ENCODE assay signal across 8 mouse cellular contexts in genomic region chr17:31299981-31300380, GRCm38 (mm10).
"Had no signal": no experiment of that assay in that cellular context is flagged by ENCODE, and none has a peak within 500 bp of the region (broad histone marks: within the 10 kb centered on the region; RNA-seq: fewer than 3 reads in every experiment).

No protein-coding gene starts in this region.

- DNase-seq: forebrain, postnatal 0 days; gastrocnemius, postnatal 14 days; gastrocnemius, postnatal 36 days; heart, adult 18-20 months; heart, postnatal 10 days; heart, postnatal 4 days; kidney, adult 18-20 months; kidney, postnatal 10 days had no signal
